Mouse (Mus musculus) CH12.LX (cell line): ENCODE results near the gene 2300002M23Rik.

ENCODE experiments used
- BHLHE40 ChIP-seq: IDR thresholded peaks from 2 replicates; pipeline ENCODE4 v1.6.1; 2011; ENCODE audit warnings: mild to moderate bottlenecking, low read depth, low read length, improper control_type of control experiment
- CHD1 ChIP-seq: IDR thresholded peaks from 2 replicates; pipeline ENCODE4 v1.6.1; 2012; ENCODE audit warnings: low read depth, low read length, improper control_type of control experiment, inconsistent platforms
- CTCF ChIP-seq, 2 experiments: IDR thresholded peaks in 1 of 2; conservative IDR thresholded peaks in 1 of 2; 2 replicates each; pipeline ENCODE4 v1.5.1; 2011 to 2012; ENCODE audit warnings: low read depth in 2 of 2, low read length in 2 of 2, improper control_type of control experiment in 1 of 2, inconsistent platforms in 1 of 2, mild to moderate bottlenecking in 1 of 2, moderate library complexity in 1 of 2
- NELFE ChIP-seq: IDR thresholded peaks from 2 replicates; pipeline ENCODE4 v1.6.1; 2011; ENCODE audit warnings: low read depth, low read length, improper control_type of control experiment
- POLR2A ChIP-seq: IDR thresholded peaks from 2 replicates; pipeline ENCODE4 v1.6.1; 2011; ENCODE audit warnings: low read depth, mild to moderate bottlenecking, improper control_type of control experiment, low read length
- POLR2AphosphoS2 ChIP-seq: IDR thresholded peaks from 2 replicates; pipeline ENCODE4 v1.6.1; 2011; ENCODE audit warnings: low read depth, low read length, improper control_type of control experiment
- TBP ChIP-seq: conservative IDR thresholded peaks from 2 replicates; pipeline ENCODE4 v1.6.1; 2011; ENCODE audit warnings: low read depth, low read length, improper control_type of control experiment
- TCF12 ChIP-seq: IDR thresholded peaks from 2 replicates; pipeline ENCODE4 v1.6.1; 2014; ENCODE audit warnings: low read depth, mild to moderate bottlenecking, inconsistent platforms, low read length, improper control_type of control experiment
- ZMIZ1 ChIP-seq: IDR thresholded peaks from 2 replicates; pipeline ENCODE4 v1.6.1; 2012; ENCODE audit warnings: low read depth, mild to moderate bottlenecking, inconsistent platforms, low read length, improper control_type of control experiment

GRCm38 (mm10) chr17:35601249-35601648, 34.0 kb downstream of the 2300002M23Rik start, which contains the start of gene Sfta2:
- TF ChIP-seq BHLHE40 (no peak), CTCF (conservative IDR thresholded peaks at IDR 0.05 in 1 of 2, IDR thresholded peaks at IDR 0.05 in 1 of 2; ENCODE audit: low read depth in 2 of 2, low read length in 2 of 2) (no peak), ZMIZ1 (no peak), POLR2AphosphoS2 (no peak), TBP (no peak), POLR2A (no peak), NELFE (no peak), TCF12 (no peak), CHD1 (no peak)
